Comparison of ENCODE assay signal across 8 mouse cellular contexts in genomic region chr10:80578911-80579310, GRCm38 (mm10). TPM values are rescaled to one million over a fixed set of nuclear protein-coding genes. Genes with fewer than 3 reads are reported as not detected.
DNase-seq lines count a peak whose midpoint lies in the region; ATAC-seq lines count a peak whose summit lies in the region.

No protein-coding gene starts in this region.

- peaks cover 19 to 30% of the 10 kb centered on the region in 2 experiments for H3K4me1 ChIP-seq in heart, embryonic 14.5 days (ENCODE audit: control insufficient read depth in 2 of 2, insufficient read depth in 2 of 2, low read length in 2 of 2)

- peak; percentile 39 to 53 for DNase-seq in frontal cortex, postnatal 36 days (ENCODE audit: low spot score in 2 of 2)
- DNase-seq in frontal cortex, postnatal 25 days (ENCODE audit: low spot score in 2 of 2): no peak
- DNase-seq in MN1 (ENCODE audit: low spot score): peak; percentile 90
- DNase-seq in embryo, embryonic 10 days (ENCODE audit: low spot score): peak; percentile 85
- DNase-seq in kidney, postnatal 25 days: peak; percentile 77 to 80
- peak; percentile 74 to 88 for DNase-seq in spleen, postnatal 10 days (ENCODE audit: low spot score in 2 of 2)

- WGBS in heart, embryonic 14.5 days: 11% methylated on average over 8 of the region's 8 CpGs

- ATAC-seq in heart, embryonic 14.5 days (ENCODE audit: insufficient number of reproducible peaks, insufficient read depth, low FRiP score, low read depth): no peak
- peak; percentile 51 for ATAC-seq in megakaryocyte progenitor cell, adult 5-6 weeks (replicated peaks; ENCODE audit: poor library complexity)

- peaks cover 24% of the 10 kb centered on the region for H3K36me3 ChIP-seq in heart, embryonic 14.5 days (ENCODE audit: control insufficient read depth, insufficient read depth, low read length)

- no peaks in the 10 kb centered on the region for H3K9me3 ChIP-seq in heart, embryonic 14.5 days (ENCODE audit: control insufficient read depth, low read length)

- peak overlapping the region; percentile 36 to 92; a peak in 3 of 4 replicates for H3K27ac ChIP-seq in heart, embryonic 14.5 days (replicated peaks in 1 of 2; ENCODE audit: control insufficient read depth in 1 of 2, insufficient read depth in 1 of 2, low read depth in 2 of 2, low read length in 2 of 2)

- H3K27me3 ChIP-seq in heart, embryonic 14.5 days (ENCODE audit: control insufficient read depth, insufficient read depth, low read length): no peaks in the 10 kb centered on the region

- H3K4me3 ChIP-seq in heart, embryonic 14.5 days (ENCODE audit: control insufficient read depth in 1 of 2, insufficient read depth in 1 of 2, low read depth in 1 of 2, low read length in 2 of 2): peak overlapping the region; percentile 20 to 87; a peak in 2 of 4 replicates

- H3K9ac ChIP-seq in heart, embryonic 14.5 days (ENCODE audit: low read length): peak overlapping the region; percentile 87; the same call in 1 of the 2 replicates

- peak overlapping the region; percentile 92 for H3K4me2 ChIP-seq in heart, embryonic 14.5 days (ENCODE audit: low read length)

RNA-seq across cellular contexts. Expression of gene Klf16, which starts 1.8 kb away (rescaled TPM):
- polyA plus RNA-seq in heart, embryonic 14.5 days (2014; fragmentation: Nextera tagmentation; extraction: Ambion mirVana): 3.5 and 5.0 TPM in 2 replicates
- 5.3 and 5.4 TPM in 2 replicates for total RNA-seq in megakaryocyte progenitor cell, adult 5-6 weeks (2015)
- 4.3 and 6.0 TPM in 2 replicates for total RNA-seq in megakaryocyte progenitor cell, adult 5-6 weeks (2017)

RNA-seq across cellular contexts. Expression of gene Abhd17a, which starts 11.2 kb away (rescaled TPM):
- 119 and 141 TPM in 2 replicates for polyA plus RNA-seq in heart, embryonic 14.5 days (2014; fragmentation: Nextera tagmentation; extraction: Ambion mirVana)
- 59.7 and 79.8 TPM in 2 replicates for total RNA-seq in megakaryocyte progenitor cell, adult 5-6 weeks (2015)
- total RNA-seq in megakaryocyte progenitor cell, adult 5-6 weeks (2017): 20.5 and 29.4 TPM in 2 replicates

RNA-seq across cellular contexts. Expression of gene Rexo1, which starts 17.6 kb away (rescaled TPM):
- 16.7 and 17.0 TPM in 2 replicates for polyA plus RNA-seq in heart, embryonic 14.5 days (2014; fragmentation: Nextera tagmentation; extraction: Ambion mirVana)
- total RNA-seq in megakaryocyte progenitor cell, adult 5-6 weeks (2015): 34.1 and 35.2 TPM in 2 replicates
- 17.1 and 19.2 TPM in 2 replicates for total RNA-seq in megakaryocyte progenitor cell, adult 5-6 weeks (2017)

RNA-seq across cellular contexts. Expression of gene Scamp4, which starts 23.8 kb away (rescaled TPM):
- 65.9 and 67.1 TPM in 2 replicates for polyA plus RNA-seq in heart, embryonic 14.5 days (2014; fragmentation: Nextera tagmentation; extraction: Ambion mirVana)
- 25.9 and 27.2 TPM in 2 replicates for total RNA-seq in megakaryocyte progenitor cell, adult 5-6 weeks (2015)
- total RNA-seq in megakaryocyte progenitor cell, adult 5-6 weeks (2017): 11.2 and 15.9 TPM in 2 replicates

RNA-seq across cellular contexts. Expression of gene Adat3, which starts 23.8 kb away (rescaled TPM):
- polyA plus RNA-seq in heart, embryonic 14.5 days (2014; fragmentation: Nextera tagmentation; extraction: Ambion mirVana): 2.6 and 3.6 TPM in 2 replicates
- 0.57 and 0.81 TPM in 2 replicates for total RNA-seq in megakaryocyte progenitor cell, adult 5-6 weeks (2015)
- total RNA-seq in megakaryocyte progenitor cell, adult 5-6 weeks (2017): 0.08 TPM in 1 of 2 replicates, not detected in the other

Comparison
In these comparisons a context has a peak if more than half of its experiments do, and no peak if none do; other contexts are left out.
1. DNase-seq: peak in frontal cortex, postnatal 36 days (2 of 2), MN1 (single experiment), embryo, embryonic 10 days (single experiment), kidney, postnatal 25 days (2 of 2) and spleen, postnatal 10 days (2 of 2); none in frontal cortex, postnatal 25 days (0 of 2).